In the genomic region with DNA sequence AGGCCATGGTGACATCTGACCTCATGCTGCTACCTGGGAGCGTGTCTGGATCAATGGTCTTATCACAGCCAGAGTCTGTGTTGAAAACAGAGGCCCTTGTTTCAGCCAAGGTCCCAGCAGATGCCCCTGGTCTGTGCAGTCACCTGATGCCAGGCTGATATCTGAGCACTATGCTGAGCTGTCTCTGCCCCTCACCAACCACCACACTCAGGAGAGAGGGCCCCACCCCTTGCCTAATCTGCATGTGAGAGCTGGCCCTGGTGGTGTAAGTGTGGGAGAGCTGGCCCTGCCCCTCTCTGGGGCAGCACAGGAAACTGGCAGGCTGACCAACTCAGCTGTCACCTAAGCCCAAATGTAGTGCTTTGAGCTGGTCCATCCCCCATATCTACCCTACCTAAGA, we compare ENCODE assay signal across 20 mouse cellular contexts.
"Had no signal": no experiment of that assay in that cellular context is flagged by ENCODE, and none has a peak within 500 bp of the region (broad histone marks: within the 10 kb centered on the region; RNA-seq: fewer than 3 reads in every experiment).

No protein-coding gene starts in this region.

- DNase-seq: kidney, adult 18-20 months; kidney, postnatal 14 days; layer of hippocampus, adult 9-11 months; liver; lung, adult 18-20 months; lung, postnatal 10 days; lung, postnatal 36 days; retina, postnatal 1 day; thymus, postnatal 25 days had no signal

- H3K27me3 ChIP-seq: kidney, embryonic 15.5 days; limb, embryonic 13.5 days; liver, embryonic 12.5 days; liver, embryonic 15.5 days; lung, embryonic 15.5 days; midbrain, embryonic 12.5 days; neural tube, embryonic 13.5 days had no signal

- H3K4me1 ChIP-seq: kidney, embryonic 15.5 days; limb, embryonic 10.5 days; limb, embryonic 13.5 days; liver, embryonic 12.5 days; liver, embryonic 15.5 days; lung, embryonic 15.5 days; midbrain, embryonic 12.5 days had no signal

- H3K4me3 ChIP-seq: kidney, embryonic 15.5 days; layer of hippocampus, adult 2 months; limb, embryonic 10.5 days; limb, embryonic 13.5 days; liver, embryonic 12.5 days; liver, embryonic 15.5 days; lung, embryonic 15.5 days; midbrain, embryonic 12.5 days; myocyte; neural tube, embryonic 13.5 days had no signal

- H3K36me3 ChIP-seq: kidney, embryonic 15.5 days; limb, embryonic 10.5 days; limb, embryonic 13.5 days; liver, embryonic 12.5 days; liver, embryonic 15.5 days; lung, embryonic 15.5 days; midbrain, embryonic 12.5 days; neural tube, embryonic 13.5 days had no signal

- H3K27ac ChIP-seq: kidney, embryonic 15.5 days; layer of hippocampus, adult 2 months; limb, embryonic 10.5 days; limb, embryonic 13.5 days; liver, embryonic 12.5 days; liver, embryonic 15.5 days; lung, embryonic 15.5 days; midbrain, embryonic 12.5 days; neural tube, embryonic 13.5 days had no signal

- H3K9ac ChIP-seq: kidney, embryonic 15.5 days; limb, embryonic 13.5 days; liver, embryonic 12.5 days; liver, embryonic 15.5 days; lung, embryonic 15.5 days; midbrain, embryonic 12.5 days; neural tube, embryonic 13.5 days had no signal

- H3K4me2 ChIP-seq: kidney, embryonic 15.5 days; limb, embryonic 13.5 days; liver, embryonic 12.5 days; liver, embryonic 15.5 days; lung, embryonic 15.5 days; midbrain, embryonic 12.5 days; neural tube, embryonic 13.5 days had no signal

- ATAC-seq: liver, embryonic 12.5 days; midbrain, embryonic 16.5 days had no signal

- H3K9me3 ChIP-seq: kidney, embryonic 15.5 days; limb, embryonic 10.5 days; limb, embryonic 13.5 days; liver, embryonic 12.5 days; liver, embryonic 15.5 days; lung, embryonic 15.5 days; midbrain, embryonic 12.5 days; neural tube, embryonic 13.5 days had no signal
